Mouse (Mus musculus): Measurements from ENCODE around the gene Zscan5b.
"Not testable (repeated sequence)": the region's sequence is repeated elsewhere in the genome, so short reads cannot be mapped to it uniquely, and the experiment has no call there.

Gene Zscan5b

DNA sequence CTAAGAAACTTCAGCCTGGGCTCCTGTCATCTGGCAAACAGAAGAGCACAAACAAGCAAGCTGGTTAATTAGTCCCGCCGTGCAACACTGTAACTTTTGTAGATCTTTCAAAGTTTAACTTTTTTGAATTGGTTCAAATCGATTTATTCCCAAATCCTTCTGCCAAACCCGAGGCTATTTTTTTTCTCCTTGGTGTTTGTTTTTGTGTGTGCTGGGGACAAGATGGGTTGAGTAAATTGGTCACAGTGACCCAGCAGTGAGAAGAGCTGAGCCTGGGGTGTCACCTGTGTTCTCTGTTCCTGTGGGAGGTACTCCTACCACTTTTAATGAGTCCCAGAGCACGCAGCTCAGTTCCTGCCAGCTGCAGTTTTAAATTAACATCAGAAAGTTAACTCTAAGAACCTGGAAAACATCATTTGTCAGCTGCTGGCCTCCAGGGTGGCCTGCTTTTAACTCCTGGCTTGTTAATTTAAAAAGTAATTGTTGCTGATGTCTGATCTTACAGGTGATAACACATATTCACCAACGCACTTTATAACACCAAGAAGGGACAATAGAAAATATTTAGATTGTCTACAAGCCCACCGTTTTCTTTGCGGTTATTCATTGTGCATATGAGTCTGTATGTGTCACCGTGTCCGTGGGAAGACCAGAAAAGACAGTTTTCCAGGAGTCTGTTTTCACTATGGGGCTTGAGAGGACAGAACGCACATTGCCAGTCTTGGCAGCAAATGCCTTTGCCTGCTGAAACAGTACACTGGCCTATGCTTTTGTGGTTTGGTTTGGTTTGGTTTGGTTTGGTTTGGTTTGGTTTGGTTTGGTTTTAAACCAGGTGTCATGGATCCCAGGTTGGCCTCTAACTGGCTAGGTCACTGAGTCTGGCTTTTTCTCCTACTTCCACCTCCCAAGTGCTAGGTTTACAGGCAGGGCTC, 22.5 kb downstream of the Zscan5b start:
- DNase-seq (ENCODE audit: low spot score) = no peak

DNA sequence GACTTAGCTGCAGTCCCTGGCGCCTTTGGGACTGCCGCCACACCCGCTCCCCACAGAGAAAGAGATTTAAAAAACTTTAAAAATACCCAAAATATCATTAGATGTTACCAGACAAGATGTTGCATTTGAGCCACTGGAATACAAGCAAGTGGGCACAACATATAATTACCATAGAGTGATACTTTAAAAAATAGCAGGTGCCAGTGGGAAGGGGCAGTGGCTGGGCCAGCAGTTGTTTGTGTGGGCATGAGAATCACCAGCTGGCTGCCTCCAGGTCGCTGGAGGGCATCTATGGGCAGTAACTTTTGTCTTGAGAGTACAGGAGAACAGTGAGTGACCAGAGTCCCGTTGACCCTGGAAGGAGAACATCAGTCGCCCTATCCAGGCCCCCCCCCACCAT, 30.3 kb downstream of the Zscan5b start, which contains the start of gene Epp13:
Epp13 (plus strand) TSS at position 301 of the 400 bp plus-strand sequence.
- no peak for DNase-seq (ENCODE audit: low spot score)

DNA sequence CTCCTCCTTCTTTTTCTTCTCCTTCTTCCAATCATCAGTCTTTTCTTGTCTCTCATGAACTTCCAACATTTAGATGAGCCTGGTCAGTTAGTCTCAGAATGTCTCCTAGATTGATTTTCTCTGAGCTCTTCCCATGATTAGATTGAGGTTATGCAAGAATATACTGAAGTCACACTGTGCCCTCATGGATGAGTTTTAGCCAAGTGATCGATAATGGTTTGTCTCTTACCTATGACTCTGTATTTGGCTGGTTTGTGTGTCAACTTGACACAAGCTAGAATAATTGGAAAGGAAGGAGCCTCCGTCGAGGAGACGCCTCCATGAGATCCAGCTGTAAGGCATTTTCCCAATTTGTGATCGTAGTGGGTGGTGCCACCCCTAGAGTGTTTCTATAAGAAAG, 32.4 kb downstream of the Zscan5b start:
- DNase-seq (ENCODE audit: low spot score) = no peak

DNA sequence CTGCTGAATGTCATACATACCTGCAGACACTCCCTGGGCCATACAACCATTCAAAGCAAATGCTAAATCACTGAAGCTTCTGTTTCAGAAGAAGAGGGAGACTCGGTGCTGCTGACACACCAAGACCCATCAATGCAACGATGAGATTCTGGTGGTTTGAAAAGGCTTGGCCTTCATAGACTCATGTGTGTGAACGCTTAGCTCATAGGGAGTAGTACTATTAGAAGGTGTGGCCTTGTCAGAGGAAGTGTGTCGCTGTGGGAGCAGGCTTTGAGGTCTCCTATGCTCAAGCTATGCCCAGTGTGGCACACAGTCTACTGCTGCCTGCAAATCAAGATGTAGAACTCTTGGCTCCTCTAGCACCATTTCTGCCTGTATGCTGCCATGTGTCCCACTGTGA, 35.3 kb downstream of the Zscan5b start:
- DNase-seq (ENCODE audit: low spot score) = no peak

DNA sequence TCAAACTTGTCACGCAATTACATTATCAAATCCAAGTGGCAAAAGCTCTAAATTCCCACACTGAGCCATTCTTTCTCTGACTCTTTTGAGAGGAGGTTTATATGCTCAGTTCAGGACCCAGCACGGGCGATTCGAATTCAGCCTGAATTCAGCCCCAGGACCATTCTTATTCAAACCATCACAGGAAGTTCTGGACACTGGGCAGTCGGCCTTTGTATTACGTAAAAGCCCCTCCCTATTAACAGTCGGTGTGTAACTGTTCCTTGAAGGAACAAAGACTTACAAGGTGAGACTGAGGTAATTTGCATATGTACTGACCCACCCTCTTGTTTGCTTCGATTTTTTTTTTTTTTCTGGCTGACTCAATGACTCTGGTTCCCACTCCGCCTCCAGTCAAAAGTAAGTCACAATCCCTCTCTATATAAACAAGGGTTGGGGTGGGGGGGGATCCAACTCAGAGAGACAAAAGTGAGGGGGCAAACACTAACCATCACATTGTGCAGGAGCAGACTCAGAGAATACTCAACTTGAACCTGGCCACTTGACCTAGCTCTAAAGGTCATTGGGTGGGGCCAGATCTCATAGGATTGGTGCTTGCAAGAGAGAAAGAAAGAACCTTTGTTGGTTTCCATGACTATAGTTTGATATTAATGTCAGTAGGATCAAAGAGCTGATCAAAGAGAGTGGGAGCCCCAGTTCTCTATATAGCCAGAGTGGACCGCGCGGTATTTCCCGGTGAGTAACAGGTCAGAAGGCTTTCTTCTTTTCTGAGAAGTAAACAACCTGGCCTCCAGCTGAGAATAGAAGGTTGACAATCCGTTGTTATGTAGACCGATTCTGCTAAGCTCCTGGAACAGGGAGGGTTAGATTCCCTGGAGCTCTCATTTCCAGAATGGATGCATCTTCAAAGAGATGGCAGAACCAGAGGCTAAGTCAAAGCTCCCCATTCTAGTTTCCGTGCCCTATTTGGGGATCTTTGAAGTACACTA, 36.4 kb downstream of the Zscan5b start:
- DNase-seq (ENCODE audit: low spot score) = no peak

DNA sequence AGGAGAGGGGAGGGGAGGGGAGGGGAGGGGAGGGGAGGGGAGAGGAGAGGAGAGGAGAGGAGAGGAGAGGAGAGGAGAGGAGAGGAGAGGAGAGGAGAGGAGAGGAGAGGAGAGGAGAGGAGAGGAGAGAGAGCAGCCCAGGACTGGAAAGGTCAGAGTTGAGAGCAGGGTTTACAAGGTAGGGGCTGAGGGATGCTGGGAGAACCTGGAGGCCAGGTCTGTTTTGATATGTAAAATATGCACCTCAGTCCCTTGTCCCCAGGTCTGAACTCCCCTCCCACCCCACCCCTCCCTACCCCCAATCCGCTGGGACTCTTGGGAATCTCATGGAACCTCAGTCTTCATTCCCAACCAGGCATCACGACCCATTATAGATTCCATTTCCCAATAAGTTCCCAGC, 37.9 kb downstream of the Zscan5b start:
- DNase-seq (ENCODE audit: low spot score) = not testable (repeated sequence)

DNA sequence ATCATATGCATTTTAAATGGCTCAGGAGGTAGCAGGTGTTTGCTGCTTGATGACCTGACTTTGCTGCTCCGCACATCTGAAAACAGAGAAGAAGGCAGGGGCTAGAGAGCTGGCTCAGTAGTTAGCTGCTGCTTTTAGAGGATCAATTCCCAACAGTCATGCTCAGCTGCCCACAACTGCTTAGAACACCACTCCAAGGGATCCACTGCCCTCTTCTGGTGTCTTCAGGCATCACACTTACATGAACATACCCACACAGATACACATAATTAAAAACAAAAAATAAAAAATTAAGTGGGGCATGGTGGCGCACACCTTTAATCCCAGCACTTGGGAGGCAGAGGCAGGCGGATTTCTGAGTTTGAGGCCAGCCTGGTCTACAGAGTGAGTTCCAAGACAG, 40.0 kb downstream of the Zscan5b start:
- no peak for DNase-seq (ENCODE audit: low spot score)

DNA sequence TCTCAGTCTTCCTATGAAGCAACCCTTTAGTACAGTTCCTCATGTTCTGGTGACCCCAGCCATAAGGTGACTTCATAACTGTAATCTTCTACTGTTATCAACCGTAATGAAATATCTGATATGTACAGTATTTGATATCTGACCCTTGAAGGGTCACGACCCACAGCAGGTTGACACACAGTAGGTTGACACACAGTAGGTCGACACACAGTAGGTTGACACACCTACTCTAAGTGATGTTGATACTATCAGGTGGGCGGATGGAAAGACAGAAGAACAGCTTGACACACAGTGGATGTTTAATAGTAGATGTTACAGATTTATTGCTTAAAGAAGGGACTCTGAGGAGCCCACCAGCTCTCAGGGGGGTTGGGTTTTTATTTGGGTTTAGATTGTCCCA, 40.9 kb downstream of the Zscan5b start:
- no peak for DNase-seq (ENCODE audit: low spot score)

DNA sequence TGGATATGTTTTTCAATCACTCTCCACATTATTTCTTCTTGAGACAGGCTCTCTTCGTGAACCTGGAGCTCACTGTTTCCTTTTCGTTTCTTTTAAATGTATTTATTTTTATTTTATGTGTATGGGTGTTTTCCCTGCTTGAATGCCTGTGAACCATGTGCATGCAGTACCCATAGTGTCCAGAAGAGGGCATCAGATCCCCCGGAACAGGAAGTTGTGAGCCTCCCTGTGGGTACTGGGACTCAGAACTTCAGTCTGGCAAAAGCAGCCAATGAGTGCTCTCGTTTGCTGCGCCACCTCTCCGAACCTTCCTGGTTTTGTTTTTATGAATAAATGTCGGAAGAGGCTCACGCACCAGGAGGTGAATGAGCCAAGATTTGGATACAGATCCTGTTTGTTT, 43.6 kb downstream of the Zscan5b start:
- no peak for DNase-seq (ENCODE audit: low spot score)

DNA sequence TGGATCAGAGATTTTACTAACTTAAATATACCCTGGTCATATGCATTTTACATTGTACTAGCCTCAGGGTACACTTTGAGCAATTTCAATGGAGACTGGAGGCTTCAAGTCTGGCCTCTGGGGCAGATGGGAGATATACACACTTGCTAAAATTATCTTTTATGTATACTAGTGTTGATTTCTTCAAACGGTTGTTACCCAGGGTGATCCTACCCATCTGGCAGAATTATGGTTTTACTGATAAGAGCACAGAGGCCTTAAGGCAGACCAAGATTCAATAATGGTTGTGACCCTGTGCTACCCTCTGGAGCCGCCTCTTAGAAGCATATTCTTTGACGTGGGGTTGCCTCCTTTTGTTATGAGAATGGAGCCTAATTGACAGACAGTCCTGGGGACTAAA, 55.8 kb downstream of the Zscan5b start:
- no peak for DNase-seq (ENCODE audit: low spot score)

DNA sequence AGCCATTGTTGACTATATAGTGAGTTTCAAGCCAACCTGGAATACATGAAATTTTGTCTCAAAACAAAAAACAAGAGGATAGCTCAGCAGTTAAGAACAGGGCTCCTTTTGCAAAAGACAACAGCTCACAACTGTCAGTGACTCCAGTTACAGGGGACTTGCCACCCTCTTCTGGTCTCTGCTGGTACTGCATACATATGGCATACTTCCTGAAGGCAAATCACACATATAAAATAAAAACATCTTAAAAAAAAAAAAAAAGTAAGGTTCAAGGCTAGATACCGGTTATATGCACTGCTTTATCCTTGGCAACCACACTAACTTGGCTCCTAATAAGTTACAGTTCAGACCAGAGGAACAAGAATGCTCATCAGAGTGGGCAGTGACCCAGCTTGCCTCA, 60.7 kb downstream of the Zscan5b start:
- DNase-seq (ENCODE audit: low spot score) = no peak

DNA sequence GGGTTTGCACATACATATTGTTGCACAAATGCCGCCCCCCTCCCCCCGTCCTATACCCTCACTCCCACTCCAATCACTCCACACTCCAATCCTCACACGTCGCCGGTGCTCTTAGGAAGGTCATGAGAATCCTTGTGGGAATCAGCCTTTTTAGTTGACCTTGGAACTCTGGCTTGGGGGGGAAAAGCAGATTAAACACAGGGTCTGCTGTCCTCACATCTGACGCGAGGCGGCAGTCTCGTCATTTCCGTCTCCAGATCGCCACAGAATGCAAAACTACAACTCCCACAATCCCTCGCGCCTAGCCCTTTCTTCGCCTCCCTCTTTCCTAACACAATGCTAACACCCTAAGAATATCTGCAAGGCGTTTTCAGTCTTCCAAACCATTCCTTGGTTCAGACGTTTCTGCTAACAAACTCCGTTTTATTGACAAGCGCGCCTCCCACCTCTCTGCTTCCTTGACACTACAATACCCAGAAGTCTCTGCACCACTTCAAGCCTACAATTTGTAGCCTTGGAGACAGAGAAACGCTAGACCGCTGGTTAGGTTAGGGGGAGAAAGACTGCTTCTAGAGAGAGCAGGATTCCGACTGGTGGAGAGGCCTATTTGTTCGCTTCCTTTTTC, 61.5 kb downstream of the Zscan5b start:
- no peak for DNase-seq (ENCODE audit: low spot score)

DNA sequence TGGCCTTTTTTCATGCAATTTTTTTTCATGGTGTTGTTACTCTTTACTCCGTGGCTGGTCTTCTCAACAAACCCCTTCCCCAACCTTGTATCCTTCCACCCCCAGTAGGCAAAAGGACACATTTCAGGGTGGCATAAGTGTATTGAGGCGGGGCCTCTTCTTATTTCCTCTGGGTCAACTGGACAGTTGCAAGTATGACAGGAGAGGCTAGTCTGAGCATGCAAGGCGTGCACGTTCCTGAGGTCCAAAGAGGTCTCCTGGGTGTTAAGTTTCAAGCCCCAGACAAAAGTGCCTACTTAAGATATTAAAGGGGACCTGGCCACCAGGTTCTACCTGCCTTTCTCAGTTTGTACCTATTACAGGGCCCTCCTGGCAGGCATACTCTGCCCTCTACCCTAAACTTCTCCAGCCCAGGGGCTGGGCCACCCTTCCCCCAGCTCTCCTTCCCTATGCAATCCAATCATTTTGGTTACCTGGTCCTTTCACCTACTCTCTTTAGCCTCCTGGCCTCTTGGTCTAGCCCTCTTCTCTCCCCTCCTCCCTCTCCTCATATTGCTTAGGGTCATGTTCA, 62.4 kb downstream of the Zscan5b start:
- no peak for DNase-seq (ENCODE audit: low spot score)

DNA sequence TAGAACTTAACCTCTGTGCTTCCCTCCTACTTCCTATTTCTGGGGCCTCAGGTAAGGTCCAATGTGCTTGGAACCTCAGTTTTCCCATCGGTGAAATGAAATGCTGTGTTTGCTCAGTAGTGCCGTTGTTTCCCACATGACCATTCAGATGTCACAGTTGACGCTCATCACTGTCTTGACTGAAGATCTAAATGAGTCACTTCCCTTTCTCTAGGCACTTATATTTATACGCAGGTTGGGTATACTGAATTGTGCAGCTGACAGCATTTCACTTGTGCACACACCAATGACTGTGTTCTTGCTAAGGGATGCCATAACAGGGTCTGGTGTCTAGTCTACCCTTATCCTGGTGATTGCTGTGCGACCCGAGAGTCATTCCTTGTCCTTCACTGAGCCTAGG, 63.3 kb downstream of the Zscan5b start:
- no peak for DNase-seq (ENCODE audit: low spot score)

DNA sequence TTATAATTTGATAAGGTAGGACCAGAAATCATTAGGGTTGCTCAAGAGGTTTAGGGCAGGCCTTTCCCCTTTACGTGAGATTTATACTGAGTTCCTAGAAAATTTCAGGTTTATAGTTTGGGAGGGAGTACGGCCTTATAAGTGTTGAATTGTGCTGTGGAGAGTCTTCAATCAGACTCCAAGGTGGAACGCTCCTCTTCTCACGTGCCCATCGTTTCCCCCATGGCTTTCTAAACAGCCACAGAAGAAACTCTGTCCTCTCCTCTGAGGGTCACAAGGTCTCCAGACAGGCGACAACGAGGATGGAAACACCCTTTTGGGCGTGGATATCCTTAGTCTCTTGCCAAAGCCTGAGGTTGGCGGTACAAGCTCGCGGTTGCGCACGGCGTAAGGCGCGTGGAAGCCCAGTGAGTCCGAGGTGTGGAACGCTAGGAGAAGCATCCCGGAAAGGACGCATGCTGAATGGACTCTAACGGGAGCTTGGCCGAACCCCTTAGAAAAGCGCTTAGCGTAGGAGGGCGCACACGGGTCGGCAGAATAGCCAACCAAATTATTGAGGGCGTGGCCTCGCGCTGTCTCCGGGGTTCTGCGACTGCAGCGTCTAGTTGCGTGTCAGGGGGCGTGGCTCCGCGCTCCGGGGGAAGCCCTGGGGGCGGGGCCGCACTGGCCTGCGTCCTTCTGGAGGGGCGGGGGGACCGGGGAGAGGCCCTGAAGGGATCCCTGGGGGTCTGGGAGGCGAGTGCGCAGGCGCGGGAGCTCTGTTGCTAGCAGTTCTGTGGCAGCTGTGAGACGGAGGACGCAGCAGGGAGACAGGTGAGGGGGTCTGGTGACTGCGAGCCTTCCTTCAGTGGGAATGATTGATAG, 64.0 kb downstream of the Zscan5b start, which contains the start of gene Zfp667:
Zfp667 (plus strand) TSS at position 738 of the 864 bp plus-strand sequence.
- peak; percentile 89 for DNase-seq (ENCODE audit: low spot score)

DNA sequence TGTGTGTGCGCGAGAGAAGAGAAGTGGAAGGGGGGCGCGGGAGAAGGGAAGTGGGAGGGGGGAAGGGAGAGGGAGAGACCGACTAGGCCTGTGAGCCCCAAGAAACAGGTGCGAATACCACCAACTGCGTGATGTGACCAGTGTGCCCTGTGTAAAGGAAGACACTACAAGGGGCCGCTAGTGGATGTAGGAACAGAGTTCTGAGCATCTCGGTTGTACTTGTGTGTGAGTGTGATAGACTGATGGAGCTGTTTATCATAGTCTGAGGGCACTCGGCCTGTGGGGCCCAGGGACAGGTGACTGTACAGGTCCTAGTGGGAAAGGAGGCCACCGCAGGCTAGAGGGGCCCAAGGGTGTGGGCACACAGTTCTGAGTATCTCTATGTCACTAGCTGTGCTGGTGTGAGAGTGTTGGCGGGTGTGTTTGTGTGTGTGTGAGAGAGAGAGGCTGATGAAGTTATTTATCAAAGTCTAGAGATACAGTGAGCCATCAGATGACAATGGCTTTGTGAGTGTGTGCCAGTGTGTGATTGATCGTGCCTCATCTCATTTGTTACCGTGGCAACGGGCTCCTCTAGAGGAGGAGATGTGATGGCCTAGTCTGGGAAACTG, 64.9 kb downstream of the Zscan5b start:
- no peak for DNase-seq (ENCODE audit: low spot score)
